Mouse (Mus musculus): ENCODE measurements around the gene Setd1a.
"Not testable (repeated sequence)": the region's sequence is repeated elsewhere in the genome, so short reads cannot be mapped to it uniquely, and the experiment has no call there.

GRCm38 (mm10) chr7:127775837-127776236 lies 633 bp upstream of the Setd1a start:
- not testable (repeated sequence) for TF ChIP-seq EP300 (IDR thresholded peaks at IDR 0.05; ENCODE audit: insufficient read depth, low read depth, low read length); CTCF (IDR thresholded peaks at IDR 0.05; ENCODE audit: low read depth, low read length); POLR2A (IDR thresholded peaks at IDR 0.05; ENCODE audit: insufficient read depth, low read length)

All from ES-Bruce4 (cell line).